Mouse (Mus musculus) urinary bladder, postnatal 10 days (tissue): ENCODE measurements around the gene L1td1.
"Not testable (repeated sequence)": the region's sequence is repeated elsewhere in the genome, so short reads cannot be mapped to it uniquely, and the experiment has no call there.

ENCODE experiments used
- DNase-seq: peaks from one replicate; pipeline ENCODE4 v3.0.0; 2022; ENCODE audit warnings: low spot score

Gene L1td1

DNA sequence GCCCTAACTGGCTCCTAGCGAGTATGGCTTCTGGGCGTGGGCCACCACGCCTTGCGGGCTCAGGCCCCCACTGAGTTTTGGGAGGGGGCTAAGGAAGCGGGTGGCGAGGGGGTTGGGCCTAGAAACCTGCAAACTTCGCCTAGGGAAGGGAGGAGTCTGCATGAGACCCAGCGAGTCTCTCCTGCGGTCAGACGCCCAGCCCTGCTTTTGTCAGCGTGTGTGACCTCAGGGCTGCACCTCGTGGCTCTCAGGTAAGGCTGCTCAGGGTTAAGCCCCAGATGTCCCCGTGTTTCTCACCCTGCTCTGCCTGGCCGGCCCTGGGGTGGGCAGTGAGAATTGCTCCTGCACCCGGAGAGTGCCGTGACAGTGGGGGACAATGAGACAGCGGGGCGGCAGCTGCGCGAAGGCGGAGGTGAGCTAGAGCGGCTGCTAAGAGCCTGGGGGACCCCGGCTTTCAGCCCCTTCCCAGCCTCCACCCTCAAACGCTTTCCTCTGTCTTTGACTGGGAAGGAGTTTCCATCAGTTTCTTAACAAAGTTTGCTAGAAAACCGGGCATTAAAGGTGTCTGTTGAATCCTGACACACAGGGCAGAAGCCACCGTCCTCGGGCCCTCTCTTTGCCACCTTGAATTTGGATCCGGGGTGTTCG, at the start of gene L1td1:
Gene L1td1 (plus strand): TSS at position 145 of the 648 bp plus-strand sequence.
- no peak for DNase-seq

DNA sequence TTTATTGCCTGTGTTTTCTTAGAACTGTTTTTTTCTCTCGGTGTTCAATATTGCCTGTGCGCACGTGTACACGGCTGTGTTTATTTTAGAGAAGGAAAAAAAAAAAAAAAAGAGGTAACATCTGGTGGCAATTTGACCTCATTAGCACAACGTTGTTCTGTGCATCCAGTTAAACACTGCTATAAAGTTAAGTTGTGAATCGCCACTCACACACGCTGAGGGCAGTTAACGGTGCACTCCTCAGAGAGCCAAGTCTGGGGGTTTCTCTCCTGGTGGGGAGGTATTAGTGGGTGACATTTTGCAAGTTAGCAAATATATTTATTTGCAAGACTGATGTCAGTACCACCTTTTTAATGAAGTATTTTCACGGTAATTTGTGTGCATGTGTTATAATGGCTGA, 49.0 kb upstream of the L1td1 start:
- DNase-seq: no peak

DNA sequence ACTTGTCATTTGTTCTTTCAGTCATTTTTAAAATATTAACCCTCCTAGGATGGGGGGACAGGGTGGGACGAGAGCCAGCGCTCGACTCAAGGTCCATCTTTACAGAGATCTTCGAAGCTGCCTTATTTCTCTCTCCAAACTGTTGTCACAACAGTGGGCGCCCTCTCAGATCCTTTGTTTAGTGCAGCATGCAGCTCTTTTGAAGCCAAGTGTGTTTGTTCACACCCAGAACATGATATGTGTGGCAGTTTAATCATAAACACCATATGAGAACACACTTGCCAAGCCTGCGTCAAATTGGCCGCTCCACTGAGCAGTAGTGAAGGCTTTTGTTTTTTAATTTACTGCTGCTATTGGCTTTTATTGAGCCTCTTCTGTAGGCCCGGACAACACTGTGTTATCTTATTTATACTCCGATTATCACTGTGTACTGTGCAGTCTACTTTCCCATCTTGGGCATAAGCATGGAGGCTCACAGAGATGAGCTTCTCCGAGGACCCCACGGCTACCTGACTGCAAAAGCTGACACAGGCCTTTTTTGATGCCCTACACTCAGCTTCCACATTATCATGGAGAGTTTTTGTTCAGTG, 39.8 kb upstream of the L1td1 start:
- no peak for DNase-seq

DNA sequence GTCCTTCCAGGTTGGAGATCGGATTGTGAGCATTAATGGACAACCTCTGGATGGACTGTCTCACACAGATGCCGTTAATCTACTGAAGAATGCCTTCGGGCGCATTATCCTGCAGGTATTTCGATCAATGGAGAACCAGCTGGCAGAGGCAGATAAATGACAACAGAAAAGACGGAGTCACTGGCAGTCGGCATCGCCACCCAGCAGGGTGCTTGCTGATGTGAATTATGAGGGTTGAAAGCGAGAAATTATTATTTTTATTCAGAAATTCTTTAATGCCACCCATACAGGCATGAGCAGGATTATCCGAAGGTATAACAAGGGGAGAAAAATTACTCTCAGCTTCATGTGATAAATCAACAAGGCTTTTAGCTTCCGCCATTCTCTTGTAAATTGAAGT, 38.4 kb upstream of the L1td1 start:
- no peak for DNase-seq

DNA sequence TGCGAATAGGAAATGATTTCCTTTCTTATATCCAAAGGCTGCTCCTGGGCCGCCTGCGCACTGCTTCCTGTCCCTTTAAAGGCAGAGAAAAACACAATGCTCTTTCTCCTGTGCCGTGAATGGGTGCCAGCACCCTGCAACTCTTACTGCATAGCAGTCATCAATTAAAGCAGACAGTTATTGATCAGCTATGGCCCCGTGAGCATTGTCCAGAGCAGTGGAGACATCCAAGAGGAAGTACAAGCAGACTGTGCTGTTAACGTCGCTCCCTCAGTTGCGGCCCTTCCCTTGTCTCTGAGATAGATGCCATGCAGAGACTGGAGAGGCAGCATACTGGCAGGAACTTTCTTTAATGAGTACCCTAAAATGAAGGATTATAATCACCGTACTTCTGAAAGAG, 38.0 kb upstream of the L1td1 start:
- no peak for DNase-seq

DNA sequence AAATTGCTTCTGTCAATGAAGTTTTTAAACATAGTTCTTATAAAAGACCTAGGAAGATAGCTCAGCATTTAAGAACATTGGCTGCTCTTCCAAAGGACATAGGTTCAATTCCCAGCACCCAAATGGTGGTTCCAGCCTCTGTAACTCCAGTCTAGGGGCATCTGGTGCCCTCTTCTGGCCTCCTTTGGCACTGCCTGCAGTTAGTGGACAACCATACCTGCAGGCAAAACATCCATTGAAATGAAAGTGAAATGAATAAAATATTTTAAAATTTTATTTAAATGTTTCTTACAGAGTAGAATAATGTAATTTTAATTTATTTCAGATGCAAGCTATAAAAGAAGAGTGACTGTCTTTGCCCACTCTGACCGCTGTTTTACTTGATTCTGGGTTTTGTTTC, 36.5 kb upstream of the L1td1 start:
- no peak for DNase-seq

DNA sequence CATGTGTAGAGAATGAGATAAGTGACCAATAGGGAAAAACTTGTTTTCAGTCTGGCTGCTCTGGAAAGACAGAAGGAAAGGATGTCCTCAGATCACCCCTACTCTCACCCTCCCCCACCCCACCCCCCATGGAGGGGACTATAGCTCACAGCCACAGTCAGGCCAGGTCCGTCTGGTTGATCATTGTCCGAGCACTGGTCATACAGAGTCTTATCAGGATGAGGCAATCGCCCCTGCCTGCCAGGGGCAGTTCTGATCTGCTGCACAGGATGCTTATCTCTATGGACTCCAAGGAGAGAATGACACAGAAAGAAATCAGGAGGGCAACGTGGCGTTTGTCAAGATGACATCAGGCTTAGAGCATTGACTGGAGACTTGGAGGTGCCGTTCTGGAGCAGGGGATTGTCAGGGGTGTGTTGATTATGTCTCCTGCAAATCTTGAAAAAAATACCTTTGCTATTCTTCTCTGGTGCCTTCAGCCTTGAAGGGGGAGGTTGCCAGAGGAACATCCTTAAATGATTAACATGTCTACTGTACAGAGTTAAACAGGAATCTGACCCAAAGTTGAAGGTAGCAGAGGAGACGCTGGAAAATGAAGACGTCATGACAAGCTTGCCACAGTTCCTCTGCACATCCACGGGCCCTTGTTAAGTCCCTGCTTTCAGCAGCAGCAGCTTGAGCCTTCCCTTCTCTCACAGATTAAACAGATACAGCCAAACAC, 32.9 kb upstream of the L1td1 start:
- DNase-seq: no peak

DNA sequence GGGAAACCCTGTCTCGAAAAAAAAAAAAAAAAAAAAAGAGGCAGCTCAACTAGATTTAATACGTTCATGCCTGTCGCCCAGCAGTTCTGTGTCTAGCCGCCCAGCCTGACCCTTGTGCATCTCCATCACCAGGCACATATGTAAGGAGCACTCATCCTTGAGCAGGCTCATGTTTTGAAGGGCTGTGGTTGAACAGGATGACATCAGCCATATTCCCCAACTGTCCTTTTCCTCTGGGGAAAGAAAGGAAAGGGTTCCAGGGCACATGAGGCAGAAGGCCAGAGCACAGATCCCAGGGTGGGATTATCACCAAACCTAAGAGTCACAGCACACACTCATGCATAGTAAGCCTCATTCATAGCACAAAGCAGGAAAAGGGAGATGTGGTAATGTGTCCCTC, 28.6 kb upstream of the L1td1 start:
- DNase-seq: no peak

DNA sequence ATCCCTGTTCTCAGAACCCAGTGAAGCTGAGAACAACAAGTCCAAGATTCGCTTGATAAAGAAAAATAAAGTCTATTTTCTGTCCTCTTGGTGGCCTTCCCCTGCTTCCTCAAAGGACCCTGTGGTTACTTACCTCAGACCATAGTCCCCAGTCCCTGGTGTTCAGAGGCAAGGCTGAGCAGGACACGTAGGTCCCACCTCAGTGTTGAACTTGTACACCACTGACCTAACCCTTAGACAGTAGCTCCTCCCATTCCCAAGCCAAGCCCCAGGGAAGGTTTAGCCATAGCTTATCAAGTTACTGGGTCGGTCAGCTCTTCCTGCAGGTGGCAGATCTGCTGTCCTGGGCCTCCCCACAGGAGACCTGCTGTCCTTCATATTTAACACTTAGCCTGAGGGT, 27.6 kb upstream of the L1td1 start:
- no peak for DNase-seq

DNA sequence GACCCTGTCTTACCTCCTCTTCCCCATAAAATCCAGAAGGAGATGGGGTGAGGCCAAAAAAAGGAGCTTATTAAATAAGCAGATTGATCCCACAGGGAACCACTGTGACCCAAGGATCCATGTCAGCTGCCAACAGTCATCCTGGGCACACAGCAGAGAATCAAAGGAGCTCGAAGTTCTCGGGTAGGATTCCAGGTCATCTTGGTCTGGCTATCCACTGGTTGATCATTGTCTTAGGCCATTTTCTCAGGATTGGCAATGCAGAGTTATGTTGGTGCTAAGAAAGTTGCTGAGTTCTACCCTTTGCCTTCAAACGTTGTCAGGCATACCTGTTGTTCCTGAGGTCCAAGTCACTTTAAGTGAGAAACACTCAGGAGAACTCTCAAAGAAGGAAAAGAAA, 26.4 kb upstream of the L1td1 start:
- no peak for DNase-seq

DNA sequence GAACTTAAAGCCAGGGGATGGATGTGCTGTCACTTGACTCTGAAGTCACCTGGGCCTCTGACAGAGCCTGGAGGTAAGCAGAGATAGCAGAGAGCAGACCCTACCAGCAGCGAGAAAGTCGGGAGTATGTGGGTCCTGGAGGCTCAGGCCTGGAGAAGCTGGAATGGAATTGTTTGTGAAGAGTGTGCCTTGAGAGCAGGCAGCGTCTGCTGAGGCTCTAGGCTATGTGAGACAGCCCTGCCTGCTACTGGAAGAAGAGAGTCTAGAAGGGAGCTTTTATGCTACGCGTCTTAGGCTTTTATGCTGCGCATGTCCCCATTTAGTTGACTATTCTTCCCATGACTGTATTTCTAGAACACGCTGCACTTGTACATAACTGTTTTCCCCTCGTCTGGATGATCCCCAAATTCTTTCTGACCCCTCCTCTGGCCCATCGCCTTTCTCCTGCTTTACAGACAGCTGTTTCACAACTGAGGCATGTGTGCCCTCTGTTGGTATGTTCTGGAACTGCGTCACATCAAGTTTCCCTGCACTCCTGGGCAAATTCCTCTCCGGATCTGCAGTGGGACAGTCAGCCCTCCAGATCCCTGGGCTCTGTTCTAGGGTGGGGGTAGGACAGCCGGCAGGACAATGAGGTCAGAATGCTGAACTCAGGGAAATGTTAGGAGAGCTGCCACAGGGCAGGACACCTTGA, 24.2 kb upstream of the L1td1 start:
- DNase-seq: peak; percentile 32

DNA sequence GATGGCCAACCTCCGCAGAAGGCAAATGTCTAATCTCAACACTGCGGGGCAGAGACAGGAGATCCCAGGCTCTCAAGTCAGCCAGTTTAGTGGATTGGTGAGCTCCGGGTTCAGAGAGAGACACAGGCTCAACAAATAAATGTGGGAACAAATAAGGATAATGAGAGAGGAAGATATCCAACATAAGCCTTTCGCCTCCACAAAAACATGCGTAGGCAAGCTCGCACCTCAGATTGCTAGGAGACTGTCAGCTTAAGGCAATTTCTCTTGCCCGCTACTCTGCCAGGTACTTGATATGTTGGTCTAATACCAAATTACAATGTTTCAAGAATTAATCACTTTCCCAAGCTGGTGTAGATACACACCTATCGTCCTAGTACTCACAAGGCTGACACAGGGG, 15.6 kb upstream of the L1td1 start:
- DNase-seq: no peak

DNA sequence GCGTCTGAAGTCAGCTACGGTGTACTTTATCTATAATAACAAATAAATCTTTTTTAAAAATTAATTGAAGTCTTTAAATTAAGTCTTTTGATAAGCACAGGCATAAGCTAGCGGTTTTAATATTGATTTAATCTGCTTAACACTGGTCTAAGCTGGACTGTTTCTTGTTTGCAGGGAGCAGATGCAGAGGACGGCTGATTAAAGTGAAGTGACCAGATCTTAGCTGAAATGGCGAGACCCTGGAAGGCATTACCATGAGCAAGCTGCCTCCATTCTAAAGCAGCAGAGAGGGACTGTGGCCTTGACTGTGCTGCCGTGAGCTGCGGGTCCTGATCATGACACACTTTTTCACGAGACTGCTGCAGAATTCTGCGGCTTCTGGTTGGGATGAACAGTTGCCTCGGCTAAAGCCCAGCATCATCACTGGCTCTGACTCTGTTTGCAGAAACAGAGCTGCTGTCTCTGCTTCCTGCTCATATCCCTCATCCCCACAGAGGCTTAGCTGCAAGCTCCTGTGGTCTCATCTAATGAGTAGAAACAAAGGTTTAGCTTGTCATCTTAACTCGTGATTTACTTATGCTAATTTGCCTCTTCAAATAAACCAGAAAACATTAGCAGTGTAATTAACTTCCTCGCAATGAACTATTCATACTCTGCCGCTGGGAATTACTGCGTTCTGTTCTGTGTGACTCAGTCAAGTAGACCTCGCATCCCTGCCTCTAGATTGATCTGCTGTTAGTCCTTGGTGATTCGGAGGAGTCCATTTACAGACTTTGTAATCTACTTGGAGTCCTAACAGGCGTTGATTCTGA, 8.6 kb upstream of the L1td1 start:
- DNase-seq: no peak

DNA sequence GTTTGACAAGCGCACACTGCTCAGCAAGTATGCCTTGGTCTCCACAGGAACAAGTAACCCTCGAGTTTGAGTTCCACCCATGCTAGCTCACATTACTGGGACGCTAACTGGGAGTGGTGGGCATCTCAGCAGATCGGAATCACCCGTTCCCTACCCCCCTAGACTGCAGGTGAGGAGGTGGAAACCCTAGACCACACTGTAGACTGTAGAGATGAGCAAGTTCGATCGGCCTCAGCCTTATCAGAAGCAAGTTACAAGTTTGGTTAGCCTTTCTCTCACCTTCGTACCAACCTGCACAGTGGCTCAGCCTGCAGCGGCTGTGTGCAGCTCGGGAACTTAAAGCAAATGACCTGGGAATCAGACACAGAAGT, 8.0 kb upstream of the L1td1 start:
- DNase-seq: no peak

DNA sequence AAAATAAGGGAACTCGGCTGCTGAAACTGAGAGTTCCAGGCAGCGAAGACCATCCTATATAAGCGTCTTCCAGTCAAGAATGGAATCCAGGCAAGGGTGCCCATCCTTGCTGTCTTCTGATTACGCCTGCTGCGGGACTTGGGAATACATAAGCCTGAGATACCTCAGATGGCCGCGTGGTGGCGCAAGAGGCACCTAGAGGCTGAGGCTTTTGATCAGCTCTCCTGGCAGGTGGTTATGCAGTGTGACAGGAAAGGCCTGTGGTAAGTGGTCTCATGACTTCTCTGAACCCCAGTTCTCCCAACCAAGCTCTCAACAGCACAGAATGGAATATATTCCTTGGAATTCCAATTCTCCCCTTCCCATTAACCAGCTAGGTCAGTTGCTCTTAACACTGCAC, 4.1 kb upstream of the L1td1 start:
- no peak for DNase-seq

DNA sequence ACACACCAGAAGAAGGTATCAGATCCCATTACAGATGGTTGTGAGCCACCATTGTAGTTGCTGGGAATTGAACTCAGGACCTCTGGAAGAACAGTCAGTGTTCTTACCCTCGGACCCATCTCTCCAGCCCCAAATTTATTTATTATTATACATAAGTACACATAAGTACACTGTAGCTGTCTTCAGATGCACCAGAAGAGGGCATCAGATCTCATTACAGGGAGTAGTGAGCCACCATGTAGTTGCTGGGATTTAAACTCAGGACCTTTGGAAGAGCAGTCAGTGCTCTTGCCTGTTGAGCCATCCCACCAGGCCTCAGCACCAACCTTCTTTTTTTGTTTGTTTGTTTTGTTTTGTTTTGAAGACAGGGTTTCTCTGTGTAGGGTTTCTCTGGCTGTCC, 1.9 kb upstream of the L1td1 start:
- DNase-seq: not testable (repeated sequence)

DNA sequence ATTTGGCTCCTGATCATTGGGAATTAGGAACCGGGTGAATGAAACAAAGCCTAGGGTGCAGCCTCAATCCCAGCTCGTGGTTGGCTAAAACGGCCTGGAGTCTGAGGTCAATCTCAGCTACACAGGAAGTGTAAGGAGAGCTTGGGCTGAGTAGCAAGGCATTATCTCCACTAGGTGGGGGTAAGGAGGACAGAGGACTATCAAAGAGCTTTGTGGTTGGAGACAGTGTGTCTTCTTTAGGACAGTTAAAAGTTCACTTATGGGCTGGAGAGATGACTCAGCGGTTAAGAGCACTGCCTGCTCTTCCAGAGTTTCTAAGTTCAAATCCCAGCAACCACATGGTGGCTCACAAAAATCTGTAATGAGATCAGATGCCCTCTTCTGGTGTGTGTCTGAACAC, 1.1 kb upstream of the L1td1 start:
- DNase-seq: no peak

DNA sequence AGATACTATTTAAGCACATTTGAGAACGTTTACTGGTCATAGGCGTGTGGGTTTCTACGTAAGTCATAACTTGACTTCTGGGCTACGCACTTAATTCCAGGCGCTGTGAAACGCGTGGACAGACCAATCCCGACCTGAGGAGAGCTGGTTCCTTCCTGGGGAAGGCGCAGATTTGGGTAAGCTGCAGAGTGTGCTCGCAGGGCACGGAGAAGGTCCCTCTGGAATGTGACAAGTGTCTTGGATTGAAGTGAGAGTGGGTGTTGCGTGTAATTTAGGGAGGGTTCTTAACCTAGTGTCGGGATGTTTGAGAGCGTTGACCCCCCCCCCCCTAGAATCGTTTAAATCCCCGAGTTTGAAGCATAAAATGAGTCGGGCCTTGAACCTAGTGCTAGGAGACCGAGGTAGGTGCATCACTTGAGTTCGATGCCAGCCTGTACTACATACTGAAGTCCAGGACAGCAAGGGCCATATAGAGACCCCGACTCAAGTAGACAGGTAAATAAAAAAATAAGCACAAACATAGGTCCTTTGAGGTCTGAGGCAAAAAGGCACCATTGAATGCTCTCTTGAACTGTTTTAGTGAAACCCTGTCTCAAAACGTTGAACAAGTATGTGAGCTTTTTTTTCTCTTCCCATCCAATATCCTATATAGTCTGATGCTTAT, 893 bp downstream of the L1td1 start:
- no peak for DNase-seq

DNA sequence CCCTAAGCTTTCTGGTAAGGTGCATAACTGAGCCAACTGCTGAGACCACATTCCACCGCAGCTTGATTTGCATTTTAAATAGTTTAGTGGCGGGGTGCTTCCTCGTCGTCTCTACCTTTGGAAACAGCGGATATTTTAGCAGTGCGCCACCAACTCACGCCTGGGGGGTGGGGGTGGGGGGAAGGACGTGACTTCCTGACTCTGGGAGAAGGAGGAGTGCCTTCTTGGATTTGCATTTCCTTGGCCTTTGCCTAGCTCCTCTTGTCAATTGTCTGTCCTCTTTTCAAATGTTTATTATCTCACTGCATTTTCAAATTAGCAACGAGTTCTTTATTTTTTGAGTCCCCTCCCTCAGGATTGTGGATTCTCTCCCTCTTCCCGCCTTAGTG, 1.4 kb downstream of the L1td1 start:
- DNase-seq: no peak

DNA sequence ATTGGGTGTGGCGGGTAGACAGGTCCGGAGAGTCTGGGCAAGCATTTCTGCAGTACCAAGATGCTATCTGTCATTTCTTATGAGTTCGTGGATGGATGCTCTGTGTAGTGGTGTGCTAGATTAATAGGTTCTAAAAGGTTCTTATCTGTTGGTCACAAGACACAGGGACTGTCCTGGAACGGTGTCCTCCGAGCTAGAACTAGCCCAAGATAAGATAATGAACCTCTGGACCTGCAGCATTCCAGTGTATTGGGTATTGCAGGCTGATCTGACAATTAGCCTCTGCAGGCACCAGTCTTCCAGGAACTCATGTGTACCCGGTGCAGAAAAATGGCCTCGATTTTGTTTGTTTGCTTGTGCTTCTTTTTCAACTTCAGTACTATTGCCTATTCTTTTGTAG, 2.2 kb downstream of the L1td1 start:
- DNase-seq: no peak

DNA sequence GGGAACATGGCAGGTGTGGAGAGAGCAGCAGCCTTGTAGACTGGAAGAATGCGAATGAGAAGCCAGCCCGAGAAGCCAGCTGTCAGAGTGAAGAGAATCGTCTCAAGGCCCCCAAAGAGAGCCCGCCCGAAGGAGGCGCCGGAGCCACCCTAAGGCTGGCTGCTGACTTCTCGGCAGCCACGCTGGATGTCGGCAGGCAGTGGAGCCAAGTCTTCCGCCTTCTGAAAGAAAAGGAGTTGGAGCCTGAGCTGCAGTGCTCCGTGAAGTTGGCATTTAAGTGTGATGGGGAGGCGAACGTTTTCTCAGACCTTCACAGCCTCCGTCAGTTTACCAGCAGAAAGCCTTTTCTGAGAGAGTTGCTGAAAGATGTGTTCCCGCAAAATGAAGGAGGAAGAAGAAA, 7.1 kb downstream of the L1td1 start:
- no peak for DNase-seq

DNA sequence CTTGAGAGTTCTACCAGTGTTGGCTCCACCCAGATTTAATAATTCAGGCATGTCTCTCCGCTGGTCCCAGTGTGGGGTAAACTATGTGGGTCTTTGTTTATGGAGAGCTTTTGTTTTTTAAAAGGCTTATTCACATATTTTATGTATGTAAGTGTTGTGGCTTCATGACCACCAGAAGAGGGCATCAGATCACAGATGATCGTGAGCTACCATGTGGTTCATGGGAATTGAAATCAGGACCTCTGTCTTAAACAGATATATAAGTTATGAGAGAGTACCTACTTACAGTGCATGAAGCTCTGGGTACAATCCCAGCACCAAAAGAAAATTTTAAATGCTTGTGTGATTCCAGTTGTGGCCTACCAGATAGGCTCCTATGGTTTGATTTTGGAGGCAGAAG, 13.2 kb downstream of the L1td1 start:
- DNase-seq: no peak
